Mouse (Mus musculus) liver, adult (tissue): Measurements from ENCODE around the gene Lgr4.

Source experiments
- GATA4 ChIP-seq: IDR thresholded peaks from 2 replicates; pipeline ENCODE4 v1.6.1; 2014; ENCODE audit warnings: mild to moderate bottlenecking, low read length; ENCODE audit not compliant: insufficient replicate concordance

The Lgr4 gene

DNA sequence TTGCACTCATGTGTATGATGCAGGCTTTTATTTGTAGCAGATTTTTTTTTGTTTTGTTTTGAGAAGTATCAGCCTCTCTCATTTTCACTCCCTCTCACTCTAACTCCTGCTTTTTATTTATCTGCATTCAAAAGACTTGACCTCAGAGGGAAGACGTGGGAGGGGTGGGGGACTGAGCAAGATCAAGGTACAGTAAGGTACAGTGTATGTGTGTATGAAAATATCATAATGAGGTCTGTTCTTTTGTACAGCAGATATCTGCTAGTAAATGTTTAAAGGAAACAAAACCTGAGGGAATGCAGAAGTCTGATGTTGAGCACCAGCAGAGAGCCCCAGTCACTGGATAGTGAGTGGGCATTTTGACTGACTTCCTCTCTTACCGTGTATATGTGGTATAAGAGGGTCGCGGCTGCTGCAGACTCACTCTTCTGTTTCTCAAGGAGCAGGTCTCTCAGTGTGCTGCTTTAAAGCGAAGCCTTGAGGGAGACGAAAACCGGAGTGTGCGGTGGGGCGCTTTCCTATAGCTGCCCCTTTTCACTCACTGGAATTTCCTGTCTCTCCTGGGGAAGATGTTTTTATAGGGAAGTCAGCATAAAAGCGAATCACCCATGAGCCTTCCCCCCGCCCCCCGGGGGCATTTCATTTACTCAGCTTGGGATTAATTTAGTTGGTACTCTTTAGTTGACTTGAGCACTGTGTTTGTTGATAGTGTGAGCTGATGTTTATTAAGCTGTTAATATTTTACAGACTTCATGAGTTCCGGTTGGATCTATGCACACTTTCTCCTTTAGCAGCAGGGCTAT is 14.7 kb downstream of the Lgr4 start:
- TF ChIP-seq GATA4 = no peak

DNA sequence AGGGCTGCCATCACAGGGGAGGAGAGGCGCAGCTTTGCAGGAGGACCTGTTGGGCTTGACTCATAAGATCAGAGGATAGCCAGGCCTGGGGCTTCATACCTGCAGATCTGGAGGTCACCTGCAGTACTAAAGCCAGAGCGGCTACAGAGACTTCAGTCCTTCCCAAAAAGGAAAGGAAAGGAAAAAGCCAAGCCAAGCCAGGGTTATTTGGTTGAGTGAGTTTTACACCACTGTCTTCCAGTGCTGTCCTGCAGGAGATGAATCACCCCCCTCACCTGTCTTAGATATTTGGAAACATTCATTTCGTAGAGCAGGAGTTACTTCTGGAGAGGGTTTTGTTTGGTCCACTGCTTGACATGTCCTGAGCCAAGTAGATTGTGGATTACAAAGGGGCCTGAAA is 15.7 kb downstream of the Lgr4 start:
- TF ChIP-seq GATA4 = no peak

DNA sequence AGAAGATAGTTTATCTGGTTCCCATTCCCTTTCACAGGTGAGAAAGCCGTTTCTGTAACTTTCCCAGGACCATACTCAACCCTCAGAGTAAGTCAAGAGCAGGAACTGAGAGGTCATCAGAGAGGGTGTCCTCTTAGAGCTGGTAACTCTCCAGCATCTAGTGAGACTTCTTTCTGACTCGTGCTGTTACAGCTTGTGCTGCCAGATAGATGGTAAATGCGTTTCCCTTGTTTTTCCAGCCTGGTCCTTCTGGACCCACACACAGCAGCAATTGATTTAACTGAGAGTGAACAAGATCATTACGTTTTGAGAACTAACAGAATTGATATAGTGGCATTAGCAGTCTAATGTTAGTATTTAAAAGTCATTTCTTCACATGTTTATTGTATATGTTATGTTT is 16.6 kb downstream of the Lgr4 start:
- no peak for TF ChIP-seq GATA4

DNA sequence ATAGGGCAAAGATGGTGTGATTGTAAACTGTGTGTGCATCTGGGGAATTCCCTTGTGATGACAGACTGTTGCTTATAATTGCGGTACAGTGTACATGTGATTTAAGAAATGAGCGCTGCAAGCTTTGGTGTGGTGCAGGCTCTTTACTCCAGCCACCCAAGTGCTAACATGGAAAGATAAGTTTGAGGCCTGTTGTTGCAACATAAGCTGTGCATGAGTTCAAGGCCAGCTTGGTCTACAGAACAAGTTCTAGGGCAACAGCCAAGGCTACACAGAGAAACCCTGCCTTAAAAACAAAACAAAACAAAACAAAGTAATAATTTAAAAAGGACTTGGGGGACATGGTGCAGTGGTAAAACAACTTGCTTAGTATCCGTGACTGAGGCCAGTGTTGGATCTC is 17.7 kb downstream of the Lgr4 start:
- no peak for TF ChIP-seq GATA4

DNA sequence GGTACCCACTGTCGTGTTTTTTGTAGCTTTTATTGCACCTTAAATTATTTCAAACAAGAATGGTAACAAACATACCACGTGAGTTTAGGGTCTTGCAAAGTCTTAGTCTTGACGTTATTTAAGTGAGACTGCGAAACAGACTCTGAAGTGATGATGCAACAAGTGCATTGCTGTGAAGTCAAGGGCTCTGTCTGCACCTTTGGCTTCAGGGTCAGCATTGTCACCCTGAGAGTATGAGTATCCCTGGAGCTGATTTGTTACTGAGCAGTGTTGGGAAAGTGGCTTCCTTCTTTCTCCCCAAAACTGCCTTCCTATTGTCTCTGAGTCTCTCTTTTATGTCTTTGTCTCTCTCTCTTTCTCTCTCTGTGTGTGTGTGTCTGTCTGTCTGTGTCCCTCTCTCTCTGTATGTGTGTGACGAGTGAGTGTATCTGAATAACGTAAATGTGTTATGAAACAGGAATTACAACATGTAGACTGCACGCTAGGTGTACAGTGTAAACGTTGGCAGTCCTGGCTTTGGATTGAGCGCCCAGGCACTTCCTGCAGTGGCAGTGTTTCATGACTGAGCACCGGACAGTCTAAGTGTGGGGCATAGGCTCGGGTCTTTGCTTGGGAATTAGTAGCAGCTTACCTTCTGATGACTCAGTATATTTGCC is 18.4 kb downstream of the Lgr4 start:
- no peak for TF ChIP-seq GATA4

DNA sequence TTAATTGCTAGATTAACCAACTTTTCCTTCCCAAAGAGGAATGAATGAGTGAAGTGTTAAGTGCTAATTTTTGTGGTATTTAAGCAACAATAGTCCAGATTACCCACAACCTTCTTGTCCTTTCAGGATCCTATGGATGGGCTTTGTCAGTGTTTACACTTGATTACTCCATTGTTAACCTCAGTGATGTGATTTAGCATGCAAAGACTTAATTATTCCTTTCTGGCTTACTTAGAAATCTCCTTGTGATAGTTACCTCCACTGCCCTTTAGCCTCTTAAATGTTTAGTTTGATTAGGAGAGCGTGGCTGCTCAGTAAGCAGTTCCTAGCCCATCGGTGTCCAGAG is 18.9 kb downstream of the Lgr4 start:
- no peak for TF ChIP-seq GATA4

DNA sequence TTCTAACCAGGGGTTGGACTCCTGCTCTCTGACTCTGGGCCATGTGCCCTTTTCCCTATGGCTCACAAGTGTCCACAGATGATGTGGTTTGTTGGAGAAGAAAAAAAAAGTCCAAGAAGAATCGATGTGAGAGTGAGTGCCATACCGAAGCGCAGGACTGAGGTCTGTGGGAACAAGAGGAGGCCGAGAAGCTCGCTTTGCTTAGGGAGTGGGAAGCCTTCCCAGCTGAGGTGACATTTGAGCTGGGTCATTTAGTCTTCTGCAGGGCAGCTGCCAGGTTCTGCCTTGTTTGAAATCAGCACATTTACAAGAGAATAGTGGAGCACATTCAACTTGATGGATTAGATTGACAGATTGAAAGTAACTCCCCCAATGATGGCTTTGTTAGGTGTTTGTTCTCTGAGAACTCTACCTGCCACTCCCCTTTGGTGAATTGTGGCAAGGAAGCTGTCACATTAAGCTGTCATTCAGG is 24.6 kb downstream of the Lgr4 start:
- TF ChIP-seq GATA4 = no peak

DNA sequence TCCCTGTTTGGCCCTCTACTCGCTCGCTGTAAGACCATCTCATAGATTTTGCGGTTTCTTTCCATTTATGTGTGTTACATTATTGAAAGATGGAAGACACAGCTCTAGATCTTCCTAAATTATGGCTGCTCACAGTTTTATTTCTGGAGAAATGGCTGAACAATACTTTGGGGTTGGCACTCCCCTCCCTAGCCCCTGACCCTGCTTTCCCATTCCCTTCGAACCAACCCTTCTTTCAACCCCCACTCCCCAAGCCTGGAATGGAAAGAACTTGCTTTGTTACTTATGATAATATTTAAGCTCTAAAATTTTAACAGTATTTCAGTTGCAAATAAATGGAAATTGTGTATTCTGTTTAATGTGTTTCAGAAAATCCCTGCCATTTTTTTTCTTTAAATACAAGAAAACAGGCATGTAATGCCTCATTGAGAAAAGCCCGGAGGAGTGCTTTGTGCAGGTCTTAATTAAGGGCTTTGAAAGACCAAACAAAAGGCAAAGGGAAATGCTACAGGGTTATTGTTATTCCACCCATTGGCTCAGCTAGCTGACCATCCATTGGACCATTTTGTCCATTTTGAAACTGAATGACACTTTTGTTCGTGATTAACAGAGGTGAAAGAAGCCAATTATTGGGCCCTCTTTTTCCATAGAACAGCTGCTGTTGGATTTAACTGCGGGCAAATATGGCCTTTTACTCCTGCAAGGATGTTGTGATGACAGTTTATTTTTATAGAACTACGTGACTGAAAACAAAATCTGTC is 25.5 kb downstream of the Lgr4 start:
- no peak for TF ChIP-seq GATA4

DNA sequence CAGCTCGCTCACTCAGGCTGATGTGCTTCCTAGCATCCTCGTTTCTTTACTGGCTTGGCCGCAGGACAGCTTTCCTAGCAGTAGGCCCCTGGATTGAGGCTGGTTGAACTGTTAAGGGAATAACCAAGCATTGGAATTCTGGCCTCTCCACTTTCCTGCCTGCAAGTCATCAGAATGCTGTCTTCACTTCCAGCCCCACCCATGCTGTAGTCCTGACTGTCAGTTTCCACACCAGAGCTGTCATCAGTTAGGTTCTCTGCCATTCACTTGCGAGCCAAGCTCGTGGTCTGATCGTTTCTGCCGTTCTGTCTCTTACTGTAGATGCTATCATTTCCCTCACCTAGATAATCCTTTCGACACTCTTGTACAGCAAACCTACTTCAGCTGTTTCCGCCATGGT is 27.5 kb downstream of the Lgr4 start:
- no peak for TF ChIP-seq GATA4

DNA sequence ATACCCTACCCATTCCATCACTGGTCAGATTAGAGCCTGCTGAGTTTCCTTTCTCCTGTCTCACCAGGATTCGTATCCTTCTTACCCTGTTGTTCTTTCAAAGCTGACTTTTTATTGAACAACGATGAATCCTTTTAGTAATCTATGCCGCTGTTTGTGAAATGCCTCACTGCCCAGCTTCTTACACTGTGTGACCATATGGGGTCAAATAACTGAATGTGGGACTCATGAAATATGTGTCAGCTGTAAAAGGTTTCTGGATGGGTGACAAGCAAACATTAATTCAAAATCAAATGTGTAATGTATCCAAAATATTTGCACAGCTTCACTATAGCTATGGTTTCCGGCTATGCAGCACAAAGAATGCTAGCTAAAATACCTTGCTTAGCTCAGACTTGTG is 28.1 kb downstream of the Lgr4 start:
- no peak for TF ChIP-seq GATA4

DNA sequence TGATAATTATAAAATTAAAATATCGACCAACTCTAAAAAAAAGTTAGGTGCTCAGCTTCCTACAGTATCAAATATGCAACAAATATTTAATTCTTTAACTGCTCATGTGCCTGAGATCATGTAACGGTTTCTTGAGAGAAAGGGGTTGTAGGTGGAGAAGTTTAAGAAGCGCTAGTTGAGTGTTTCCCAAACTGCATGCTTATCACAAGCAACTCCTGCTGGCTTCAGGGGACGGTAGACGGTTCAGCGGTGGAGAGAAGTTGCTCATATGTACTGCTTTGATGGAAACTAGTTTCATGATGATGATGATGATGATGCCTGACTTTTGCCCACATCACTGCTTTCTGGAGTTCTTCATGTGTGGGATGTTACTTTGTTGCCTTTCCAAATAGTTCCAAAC is 29.0 kb downstream of the Lgr4 start:
- TF ChIP-seq GATA4 = no peak

DNA sequence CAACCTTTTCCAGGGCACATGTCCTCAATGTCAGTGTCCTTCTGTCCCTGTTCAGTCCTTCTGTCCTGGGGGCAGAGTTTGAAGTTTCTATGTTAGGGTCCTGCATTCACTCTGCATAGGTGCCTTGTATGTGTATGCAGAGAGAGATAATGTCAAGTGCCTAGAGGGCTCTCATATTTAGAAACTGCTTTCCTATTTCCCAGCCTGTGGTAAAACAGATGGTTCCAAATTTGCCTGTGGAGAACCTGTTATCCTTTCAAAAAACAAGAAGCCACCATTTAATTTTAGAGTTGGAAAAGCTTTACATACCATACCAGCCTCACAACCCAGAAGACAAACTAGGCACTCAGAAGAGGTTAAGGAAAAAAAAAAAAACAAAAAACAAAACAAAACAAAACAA is 32.1 kb downstream of the Lgr4 start:
- no peak for TF ChIP-seq GATA4

DNA sequence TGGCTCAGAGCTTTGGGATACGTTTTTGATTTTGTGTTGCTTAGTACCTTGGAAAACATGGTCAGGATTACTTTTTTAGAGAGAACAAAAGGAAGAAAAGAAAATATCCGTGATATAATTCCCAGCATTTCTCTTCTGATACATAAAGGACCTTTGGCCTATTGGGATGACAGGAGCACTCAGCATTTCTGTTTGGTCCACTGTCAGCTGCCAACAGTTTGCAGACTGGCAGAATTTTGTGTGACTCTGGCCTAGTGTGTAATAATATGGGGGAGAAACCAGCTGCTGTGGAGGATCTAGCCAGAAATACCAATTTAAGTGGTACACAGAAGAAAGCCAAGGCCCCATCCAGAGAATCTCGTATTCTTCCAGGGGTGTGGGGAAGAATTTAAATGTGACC is 32.9 kb downstream of the Lgr4 start:
- TF ChIP-seq GATA4 = no peak

DNA sequence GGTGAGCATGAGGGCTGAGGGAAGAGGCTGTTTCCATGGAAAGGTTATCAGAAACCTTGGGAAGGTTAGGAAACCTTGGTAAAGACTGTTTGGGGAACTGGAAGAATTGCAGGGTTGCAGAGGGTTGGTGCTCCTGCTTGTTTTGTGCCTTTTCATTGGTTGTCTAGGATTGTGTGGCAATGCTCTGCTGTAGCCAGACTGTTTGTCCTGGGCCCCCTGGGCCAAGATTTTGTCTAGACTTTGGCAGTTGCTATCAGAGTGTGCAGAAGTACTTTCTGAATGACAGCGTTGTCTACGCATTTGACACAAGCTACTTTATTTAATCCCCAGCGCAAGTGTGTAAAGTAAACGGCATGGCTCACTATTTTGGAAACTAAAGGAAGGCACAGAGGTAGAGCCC is 33.6 kb downstream of the Lgr4 start:
- TF ChIP-seq GATA4 = peak; percentile 68; the same call in 1 of the 2 replicates

DNA sequence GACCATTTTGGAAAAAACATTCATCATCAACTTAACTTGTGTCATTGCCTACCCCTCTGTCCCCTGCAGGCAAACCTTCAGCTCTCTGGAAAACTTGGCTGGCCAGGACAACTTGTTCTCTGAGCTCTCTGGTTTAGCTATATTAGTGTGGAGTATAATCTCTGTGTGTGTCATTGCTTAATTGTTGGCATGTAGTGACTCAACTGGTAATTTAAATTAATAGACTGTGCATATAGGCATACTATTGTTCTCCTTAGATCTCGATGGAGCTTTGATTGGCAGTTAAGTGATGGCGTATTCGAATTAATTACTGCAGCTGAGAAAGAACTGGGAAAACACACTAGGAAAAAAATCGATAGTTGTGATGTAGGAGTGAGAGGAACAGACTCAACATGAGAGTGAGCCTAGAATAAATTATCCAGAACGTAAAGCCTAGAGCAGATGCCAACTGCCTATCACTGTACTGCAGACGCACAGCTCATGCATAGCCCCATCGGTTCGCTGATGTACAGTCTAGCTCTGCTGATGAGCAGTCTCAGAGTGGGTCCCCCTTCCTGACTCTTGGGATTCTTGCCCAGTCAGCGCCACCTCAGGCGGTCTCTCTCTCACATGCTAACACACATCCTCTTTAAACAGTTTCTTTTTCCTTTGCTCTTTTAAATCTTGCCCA is 35.7 kb downstream of the Lgr4 start:
- no peak for TF ChIP-seq GATA4
